Mouse (Mus musculus) right cerebral cortex, adult 18-20 months (tissue): ENCODE results near the gene Cbln3.

Experiments
- DNase-seq: peaks from one replicate; pipeline ENCODE4 v3.0.0; 2022; ENCODE audit warnings: mixed read lengths

Gene Cbln3

DNA sequence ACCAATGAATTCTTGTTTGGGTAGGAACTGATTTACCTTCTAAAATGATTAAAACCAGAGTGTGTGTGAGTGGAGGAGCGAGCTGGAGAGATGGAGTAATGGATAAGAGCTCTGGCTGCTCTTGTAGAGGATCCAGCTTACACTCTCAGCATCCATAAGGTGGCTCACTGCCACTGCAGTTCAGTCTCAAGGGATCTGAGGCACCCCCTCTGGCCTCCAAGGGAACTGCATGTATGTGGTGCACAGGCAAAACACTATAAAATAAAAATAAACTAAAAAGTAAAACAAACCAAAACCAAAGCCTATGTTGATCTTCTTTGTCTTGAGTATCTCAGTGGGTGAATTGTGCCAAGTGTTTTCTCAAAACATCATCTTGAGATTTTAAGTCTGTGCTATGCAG is 4.6 kb downstream of the Cbln3 start:
- DNase-seq, result peak; percentile 80

- DNase-seq, result no peak
Measured at GRCm38 (mm10) chr14:55878316-55878940, 5.8 kb downstream of the Cbln3 start.

DNA sequence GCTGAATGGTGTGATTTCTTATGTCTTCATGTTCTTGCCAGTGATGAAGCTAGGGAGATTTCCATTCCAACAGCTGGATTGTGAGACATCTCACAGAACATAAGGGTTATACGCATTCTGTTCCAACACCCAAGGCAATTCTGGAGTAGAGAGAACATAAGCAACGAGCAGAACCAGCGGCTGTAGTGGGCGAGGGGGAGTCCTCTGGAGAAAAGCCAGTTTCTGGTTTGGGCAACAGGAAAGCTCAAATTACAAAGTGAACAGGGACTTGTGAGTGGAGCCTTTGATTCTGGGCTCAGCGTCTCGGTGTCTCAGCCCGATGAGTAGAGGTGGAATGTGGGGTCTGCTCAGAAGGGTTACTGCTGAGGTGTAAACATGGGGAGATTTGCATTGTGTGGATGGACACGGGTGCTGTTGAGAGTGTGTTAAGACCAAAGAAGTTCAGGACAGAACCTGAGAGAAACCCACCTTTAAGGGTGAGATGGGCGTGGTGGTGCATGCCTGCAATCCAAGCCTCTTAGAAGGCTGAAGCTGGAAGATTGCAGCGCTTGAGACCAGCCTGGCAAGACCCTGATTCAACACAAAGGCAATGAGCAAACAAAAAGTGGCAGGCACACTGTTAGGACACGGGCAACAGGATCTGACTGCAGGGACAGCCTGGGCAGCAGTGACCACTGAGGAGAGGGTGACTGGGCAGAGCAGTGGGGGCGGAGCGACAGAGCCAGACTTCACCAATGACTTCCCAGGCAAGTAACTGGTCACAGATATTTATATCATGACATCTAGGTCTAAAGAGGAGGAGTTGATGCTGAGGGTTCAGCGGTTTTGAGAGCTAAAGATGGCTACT is 6.5 kb downstream of the Cbln3 start:
- DNase-seq, result no peak

- DNase-seq, result peak; percentile 53
Measured at GRCm38 (mm10) chr14:55873714-55874683, 10.2 kb downstream of the Cbln3 start.

DNA sequence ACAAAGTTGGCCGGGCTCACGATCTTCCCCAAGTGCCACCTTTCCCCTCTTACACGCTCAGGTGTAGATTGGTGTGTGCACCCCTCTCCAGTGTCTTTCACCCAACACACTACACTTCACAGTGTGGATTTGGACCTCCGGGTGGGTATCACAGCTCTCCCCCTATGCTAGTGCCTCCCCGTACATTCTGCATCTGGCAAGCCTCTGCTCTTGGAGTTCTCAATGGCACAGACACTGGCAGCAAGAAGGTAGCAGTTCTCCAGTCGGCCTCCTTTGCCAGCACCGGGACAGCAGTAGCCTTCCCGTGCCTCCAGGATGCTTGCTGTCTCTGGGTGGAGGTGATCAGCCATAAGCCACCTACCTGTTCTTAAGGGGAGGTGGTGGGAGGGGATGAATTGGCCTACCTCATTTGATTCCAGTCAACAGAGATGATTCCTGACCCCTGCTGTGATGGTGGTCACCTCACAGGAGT is 10.9 kb downstream of the Cbln3 start:
- no peak for DNase-seq

DNA sequence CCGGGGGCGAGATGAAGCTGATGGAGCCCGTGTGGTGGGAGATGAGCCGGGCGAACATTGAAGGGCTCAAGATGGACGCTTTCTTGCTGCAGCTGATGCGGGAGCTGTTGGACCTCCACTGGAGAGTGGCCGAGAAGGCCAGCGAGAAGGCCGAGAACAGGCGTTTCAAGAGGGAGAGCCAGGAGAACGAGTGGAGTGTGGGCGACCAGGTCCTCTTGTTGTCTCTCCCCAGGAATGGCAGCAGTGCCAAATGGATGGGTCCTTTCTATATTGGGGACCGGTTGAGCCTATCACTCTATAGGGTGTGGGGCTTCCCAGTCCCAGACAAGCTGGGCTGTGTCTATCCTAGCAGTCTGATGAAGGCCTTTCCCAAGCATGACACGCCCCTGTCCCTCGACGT is 11.6 kb downstream of the Cbln3 start:
- DNase-seq, result no peak

DNA sequence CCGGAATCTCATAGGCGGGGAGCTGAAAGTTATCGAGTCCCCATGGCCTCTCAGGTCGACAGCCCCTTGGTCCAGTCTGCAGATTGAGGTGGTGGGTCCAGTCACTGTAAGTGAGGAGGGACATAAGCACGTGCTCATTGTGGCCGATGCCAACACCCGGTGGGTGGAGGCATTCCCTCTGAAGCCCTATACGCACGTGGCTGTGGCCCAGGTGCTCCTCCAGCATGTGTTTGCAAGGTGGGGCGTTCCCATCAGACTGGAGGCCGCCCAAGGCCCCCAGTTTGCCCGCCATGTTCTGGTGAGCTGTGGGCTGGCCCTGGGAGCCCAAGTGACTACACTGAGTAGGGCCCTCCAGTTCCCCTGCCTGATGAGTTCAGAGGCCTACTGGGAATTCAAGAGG is 12.2 kb downstream of the Cbln3 start:
- no peak for DNase-seq

GRCm38 (mm10) chr14:55869538-55869937 is 14.7 kb downstream of the Cbln3 start:
- DNase-seq, result no peak

GRCm38 (mm10) chr14:55868230-55869026 is 15.8 kb downstream of the Cbln3 start:
- DNase-seq, result no peak

DNA sequence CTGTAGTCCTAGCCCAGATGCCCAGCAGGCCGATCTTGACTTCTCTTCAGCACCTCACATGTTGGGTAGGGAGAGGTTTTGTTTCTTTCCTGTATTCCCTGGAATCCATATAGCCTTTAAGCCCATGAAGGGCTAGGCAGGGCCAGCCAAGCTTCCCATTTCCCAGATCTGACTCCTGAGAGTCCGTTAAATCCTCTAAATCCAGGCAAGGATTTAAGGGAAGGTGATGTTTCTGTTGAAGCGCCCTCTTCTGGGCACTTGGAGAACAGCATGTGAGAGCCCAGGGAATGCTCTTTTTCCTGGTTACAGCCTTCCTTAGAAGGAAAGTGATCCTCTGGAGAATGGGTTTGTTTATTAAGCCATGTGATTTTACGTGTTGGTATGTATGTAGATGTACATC is 17.2 kb downstream of the Cbln3 start:
- DNase-seq, result peak; percentile 46

DNA sequence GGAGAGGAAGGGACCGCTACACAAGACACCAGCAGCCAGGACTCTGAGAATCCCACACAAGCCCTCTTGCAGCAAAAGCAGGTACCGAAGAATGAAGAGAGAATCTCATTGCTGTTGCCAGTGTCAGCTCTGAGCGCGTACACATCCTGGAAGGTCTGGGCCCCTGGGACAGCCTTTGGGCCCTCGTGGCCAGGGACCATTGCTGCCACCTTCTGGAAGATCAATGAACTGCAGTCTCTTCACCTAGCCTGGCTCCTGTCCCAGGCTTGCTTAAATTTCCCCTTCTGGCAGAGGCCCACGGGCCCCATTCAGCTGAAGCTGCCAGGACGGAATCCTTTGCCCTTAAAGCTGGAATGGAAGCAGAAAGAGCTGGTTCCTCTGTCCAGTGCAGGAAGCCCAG is 20.4 kb downstream of the Cbln3 start:
- peak; percentile 25 for DNase-seq

GRCm38 (mm10) chr14:55862970-55863369 is 21.2 kb downstream of the Cbln3 start:
- no peak for DNase-seq

DNA sequence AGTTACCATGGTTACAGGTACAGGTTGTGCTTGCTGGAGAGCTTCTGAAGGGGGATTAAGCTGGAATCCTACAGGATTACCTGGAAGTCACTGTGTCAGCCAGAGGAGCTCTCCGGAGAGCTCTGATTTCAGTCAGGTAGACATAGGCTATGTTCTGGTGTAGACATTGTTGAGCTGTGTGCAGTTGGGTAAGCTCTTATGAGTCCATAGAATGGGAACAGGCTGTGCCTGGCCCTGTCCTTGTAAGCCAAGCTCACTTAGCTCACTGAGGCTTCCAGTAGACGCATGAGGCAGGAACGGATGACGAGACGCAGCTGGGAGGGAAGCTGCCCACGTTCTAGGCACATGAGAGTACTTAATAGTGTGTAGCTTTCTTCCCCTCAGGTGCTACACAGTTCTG is 22.0 kb downstream of the Cbln3 start:
- no peak for DNase-seq

DNA sequence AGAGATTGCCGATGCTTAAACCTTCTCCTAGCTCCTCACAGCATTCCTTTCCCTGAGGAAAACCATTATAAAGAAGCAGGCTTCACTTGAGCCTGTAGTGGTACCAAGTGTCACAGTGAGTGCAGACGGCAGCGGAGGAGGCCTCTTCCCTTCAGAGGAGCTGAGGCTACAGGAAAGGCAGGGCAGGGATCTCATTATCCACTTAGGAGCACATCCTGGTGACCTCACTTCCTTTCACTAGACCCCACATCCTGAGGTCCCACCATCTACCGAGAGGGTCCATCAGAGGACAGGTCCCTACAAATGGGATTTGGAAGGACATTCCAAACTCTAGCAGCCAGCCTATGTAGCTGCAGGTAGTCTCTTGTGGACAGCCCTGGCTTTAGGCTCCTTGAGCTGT is 26.6 kb downstream of the Cbln3 start:
- no peak for DNase-seq

DNA sequence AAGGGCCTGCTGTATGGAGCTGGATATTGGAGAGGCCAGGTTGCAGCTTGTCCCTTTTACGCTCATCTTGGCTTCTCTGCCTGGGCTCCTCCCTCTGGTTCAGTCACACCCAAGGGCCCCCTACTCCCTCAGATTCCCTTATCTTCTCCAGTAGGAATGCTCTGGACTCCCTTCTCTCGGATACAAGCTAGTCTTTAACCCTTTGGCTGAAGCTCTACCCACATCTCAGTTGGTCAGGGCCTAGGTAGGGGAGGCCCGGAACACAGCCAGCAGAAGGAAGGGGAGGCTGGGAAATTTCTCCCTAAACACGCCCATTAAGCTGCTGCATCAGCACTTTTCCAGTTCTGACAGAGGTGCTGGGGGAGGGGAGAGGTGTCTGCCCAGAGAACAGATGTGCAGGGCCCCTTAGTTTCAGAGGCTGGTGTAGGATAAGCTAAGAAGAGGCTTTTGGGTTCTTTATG is 29.1 kb downstream of the Cbln3 start:
- no peak for DNase-seq

GRCm38 (mm10) chr14:55854406-55855100 is 29.6 kb downstream of the Cbln3 start:
- no peak for DNase-seq

- no peak for DNase-seq
Measured at GRCm38 (mm10) chr14:55853621-55854285, 30.4 kb downstream of the Cbln3 start, which contains the start of gene Nynrin. Gene Nynrin, plus strand, starts transcription at chr14:55854010.

DNA sequence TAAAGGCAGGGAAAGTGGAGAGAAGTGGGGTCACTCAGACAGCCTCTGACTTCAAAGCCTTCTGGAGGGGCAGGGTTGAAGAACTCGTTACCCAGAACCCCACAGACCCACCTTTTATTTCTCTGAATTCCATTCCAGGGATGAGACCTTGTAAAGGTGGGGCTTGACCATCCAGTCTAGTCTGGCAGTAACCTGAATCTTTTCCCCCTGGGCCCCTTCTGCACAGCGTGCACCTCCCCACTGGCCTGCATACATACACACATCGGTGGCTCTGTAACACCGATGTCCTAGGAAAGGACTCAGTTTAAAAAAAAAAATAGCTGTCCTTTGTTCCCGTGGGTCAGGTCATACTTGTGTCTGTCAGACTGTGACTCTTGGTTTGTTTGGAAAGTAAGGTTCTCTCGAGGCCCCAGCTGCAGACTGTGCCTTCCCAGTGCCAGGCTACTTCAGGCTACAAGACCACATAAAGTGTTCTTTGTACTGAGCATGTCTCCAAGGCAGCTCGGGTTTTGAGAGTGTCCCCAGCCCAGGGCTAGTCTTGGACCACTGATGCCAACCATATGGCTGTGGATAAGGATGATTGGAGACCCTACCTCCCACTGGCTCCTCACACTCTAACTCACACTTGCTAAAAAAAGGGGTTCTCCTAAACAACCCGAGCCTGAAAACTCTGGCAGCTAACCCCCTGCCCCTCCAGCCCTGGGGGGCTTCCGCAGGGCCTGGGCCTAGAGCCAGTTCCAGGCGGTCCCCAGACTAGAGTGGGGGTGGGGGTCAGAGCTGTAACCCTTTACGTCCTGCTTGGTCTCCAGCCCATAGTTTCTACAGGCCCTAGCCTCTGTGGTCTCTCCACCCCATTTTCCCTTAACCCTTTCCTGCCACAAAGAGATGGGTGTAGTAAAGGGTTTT is 31.3 kb downstream of the Cbln3 start:
- DNase-seq, result no peak

DNA sequence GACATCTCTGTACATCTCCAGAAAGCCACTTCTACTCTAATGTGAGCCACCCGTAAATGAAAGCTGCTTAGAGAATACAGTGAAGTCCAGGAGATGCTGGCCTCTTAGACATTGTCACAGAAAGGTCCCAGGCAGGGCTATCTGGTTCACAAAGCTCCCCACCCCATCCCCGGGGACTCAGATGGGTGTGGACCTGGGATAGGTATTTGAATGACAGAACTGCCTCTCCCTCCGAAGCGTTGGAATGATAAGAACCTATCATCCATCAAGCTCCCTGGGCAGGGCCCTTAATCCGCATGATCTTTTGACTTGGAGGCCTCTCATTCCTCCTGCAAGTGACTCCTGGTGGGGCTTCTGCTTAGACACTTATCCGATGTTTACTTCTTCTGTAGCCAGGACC is 33.3 kb downstream of the Cbln3 start:
- no peak for DNase-seq
